Mouse (Mus musculus): ENCODE measurements at regions not wholly inside any gene's neighbourhood (a gene's known extent, or its start where the extent isn't known, plus 50 kb on each side); places are given as distances from the start of the nearest gene placed in this dataset.

DNA sequence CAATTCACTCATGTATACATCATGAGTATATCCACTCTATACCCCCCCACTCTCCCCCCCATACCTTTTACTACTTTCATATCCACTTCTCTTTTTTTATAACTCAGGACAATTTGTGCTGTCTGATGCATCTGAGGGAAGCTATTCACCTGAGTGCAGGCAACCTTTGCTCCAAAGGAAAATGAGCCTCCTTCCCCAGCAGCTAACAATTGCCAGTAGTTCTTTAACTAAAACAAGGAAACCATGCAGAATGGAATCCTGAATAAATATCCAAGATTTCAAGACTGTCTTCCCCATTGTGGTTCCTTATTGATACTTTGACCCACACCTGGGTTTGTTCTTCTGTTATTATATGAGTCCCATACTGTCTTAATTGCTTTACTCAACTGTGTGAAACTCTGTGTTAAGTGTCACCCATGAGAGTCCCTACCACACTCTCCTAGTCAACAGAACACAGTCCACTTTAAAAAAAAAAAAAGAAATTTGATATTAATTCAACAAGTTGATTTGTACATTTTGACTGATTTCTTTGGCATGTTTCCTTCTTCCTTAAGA is 62.3 kb upstream of the D7Ertd443e start:
- TF ChIP-seq POLR2A (IDR thresholded peaks at IDR 0.05; ENCODE audit: low read depth, low read length), result no peak
- no peak for TF ChIP-seq CTCF (conservative IDR thresholded peaks at IDR 0.05; ENCODE audit: insufficient read depth, insufficient read length, low read depth, low read length)
